Mouse (Mus musculus) embryonic facial prominence, embryonic 14.5 days (tissue): Measurements from ENCODE around the gene Hist1h4a. TPM values are rescaled to one million over a fixed set of nuclear protein-coding genes. Genes with fewer than 3 reads are reported as not detected.
"Not testable (repeated sequence)": the region's sequence is repeated elsewhere in the genome, so short reads cannot be mapped to it uniquely, and the experiment has no call there.

Experiments
- ATAC-seq: fragments of 200-750 bp; cut with Nextera tagmentation; 2 replicates; pipeline ENCODE4 v1.8.0; 2017; ENCODE audit warnings: low read depth, moderate number of reproducible peaks, moderate TSS enrichment
- DNase-seq: peaks from one replicate; pipeline ENCODE4 v3.0.0-alpha.2; 2015; ENCODE audit warnings: low spot score
- H3K27ac ChIP-seq: fragments of 300-500 bp; sonication (generic); replicated peaks from 2 replicates; pipeline ENCODE4 v1.5.1; 2014; ENCODE audit warnings: low read depth, mild to moderate bottlenecking, low read length, moderate library complexity
- H3K27me3 ChIP-seq: fragments of 300-500 bp; sonication (generic); replicated peaks from 2 replicates; pipeline ENCODE4 v1.6.1; 2014; ENCODE audit warnings: low read length; ENCODE audit not compliant: control insufficient read depth, insufficient read depth
- H3K36me3 ChIP-seq: fragments of 300-500 bp; sonication (generic); 2 replicates; pipeline ENCODE4 v1.6.1; 2014; ENCODE audit warnings: low read length, mixed read lengths; ENCODE audit not compliant: control insufficient read depth, insufficient read depth
- H3K4me1 ChIP-seq: fragments of 300-500 bp; sonication (generic); 2 replicates; pipeline ENCODE4 v1.6.1; 2014; ENCODE audit warnings: antibody characterized with exemption, low read length; ENCODE audit not compliant: control insufficient read depth, insufficient read depth
- H3K4me2 ChIP-seq: fragments of 300-500 bp; sonication (generic); 2 replicates; pipeline ENCODE4 v1.6.1; 2014; ENCODE audit warnings: low read depth, mild to moderate bottlenecking, low read length, moderate library complexity, mixed read lengths
- H3K4me3 ChIP-seq: fragments of 300-500 bp; sonication (generic); 2 replicates; pipeline ENCODE4 v1.5.1; 2014; ENCODE audit warnings: low read depth, mild to moderate bottlenecking, low read length
- H3K9ac ChIP-seq: fragments of 300-500 bp; sonication (generic); 2 replicates; pipeline ENCODE4 v1.6.1; 2014; ENCODE audit warnings: low read depth, mild to moderate bottlenecking, low read length, moderate library complexity, mixed read lengths
- H3K9me3 ChIP-seq: fragments of 300-500 bp; sonication (generic); 2 replicates; pipeline ENCODE4 v1.6.1; 2016; ENCODE audit warnings: low read length; ENCODE audit not compliant: control insufficient read depth
- whole genome bisulfite sequencing: fragments of 180-500 bp; shearing (Covaris S2); extraction: QIAGEN DNeasy Blood & Tissue Kit; methylation state at CpG from one replicate; pipeline ENCODE4 v1.1.7; 2014; 5-methylcytosine and 5-hydroxymethylcytosine counted together
- polyA plus RNA-seq: library from polyadenylated mRNA; unstranded; fragments of >200 nt; fragmentation: Nextera tagmentation; extraction: Ambion mirVana; gene quantifications from 2 replicates; pipeline ENCODE4 v1.2.1, GENCODE M21; 2014

Hist1h4a gene
- polyA plus RNA-seq, 1 experiment from 2014 or later = 0.74 TPM

- H3K27ac ChIP-seq, H3K36me3 ChIP-seq, H3K4me1 ChIP-seq, H3K4me2 ChIP-seq, H3K9me3 ChIP-seq, ATAC-seq, H3K4me3 ChIP-seq, DNase-seq, H3K27me3 ChIP-seq, H3K9ac ChIP-seq: not testable (repeated sequence)
- 76% methylated on average over 2 of the region's 2 CpGs for WGBS
Observed at GRCm38 (mm10) chr13:23769613-23770012, 8.6 kb upstream of the Hist1h4a start, which contains the start of gene Trim38. TSS of gene Trim38 (plus strand) at chr13:23769913.

GRCm38 (mm10) chr13:23768834-23769397, 7.9 kb upstream of the Hist1h4a start:
- peaks cover 16% of the 10 kb centered on the region for H3K4me1 ChIP-seq
- H3K9ac ChIP-seq = no peak overlapping the region
- no peak overlapping the region for H3K4me3 ChIP-seq
- ATAC-seq (no peak), DNase-seq (no peak)
- H3K9me3 ChIP-seq = no peaks in the 10 kb centered on the region
- H3K27ac ChIP-seq = no peak overlapping the region
- no peaks in the 10 kb centered on the region for H3K27me3 ChIP-seq
- no peaks in the 10 kb centered on the region for H3K36me3 ChIP-seq
- WGBS = 54% methylated on average over 5 of the region's 5 CpGs
- H3K4me2 ChIP-seq = no peak overlapping the region

- ATAC-seq = no peak
Observed at GRCm38 (mm10) chr13:23766772-23767171, 5.7 kb upstream of the Hist1h4a start.

GRCm38 (mm10) chr13:23765172-23765513, 4.1 kb upstream of the Hist1h4a start:
- Histone ChIP-seq H3K9me3 (no peaks in the 10 kb centered on the region), H3K9ac (no peak overlapping the region), H3K4me3 (no peak overlapping the region), H3K27ac (peak overlapping the region; percentile 34), H3K36me3 (no peaks in the 10 kb centered on the region), H3K4me2 (peak overlapping the region; percentile 84; the same call in 1 of the 2 replicates), H3K27me3 (no peaks in the 10 kb centered on the region), H3K4me1 (peaks cover 16% of the 10 kb centered on the region)
- ATAC-seq = no peak
- no peak for DNase-seq
- WGBS = 73% methylated on average over 1 of the region's 1 CpGs

More at GRCm38 (mm10) chr13:23766772-23767171, 5.7 kb upstream of the Hist1h4a start:
- H3K27me3 ChIP-seq = no peaks in the 10 kb centered on the region
- H3K4me2 ChIP-seq = no peak overlapping the region
- no peak overlapping the region for H3K27ac ChIP-seq
- H3K4me3 ChIP-seq = no peak overlapping the region
- H3K9ac ChIP-seq = no peak overlapping the region
- DNase-seq = no peak
- H3K4me1 ChIP-seq = peaks cover 16% of the 10 kb centered on the region
- H3K9me3 ChIP-seq = no peaks in the 10 kb centered on the region
- H3K36me3 ChIP-seq = no peaks in the 10 kb centered on the region

- H3K4me2 ChIP-seq = peak overlapping the region; percentile 84
- DNase-seq (no peak), ATAC-seq (no peak)
- H3K9me3 ChIP-seq = no peaks in the 10 kb centered on the region
- H3K9ac ChIP-seq = peak overlapping the region; percentile 76
- peak overlapping the region; percentile 54 for H3K4me3 ChIP-seq
- H3K27me3 ChIP-seq = no peaks in the 10 kb centered on the region
- H3K4me1 ChIP-seq = peaks cover 20% of the 10 kb centered on the region
- 33% methylated on average over 12 of the region's 12 CpGs for WGBS
- H3K36me3 ChIP-seq = no peaks in the 10 kb centered on the region
- H3K27ac ChIP-seq = peak overlapping the region; percentile 93
Observed at GRCm38 (mm10) chr13:23764324-23765171, 3.5 kb upstream of the Hist1h4a start.

- Histone ChIP-seq H3K36me3 (no peaks in the 10 kb centered on the region), H3K4me2 (peak within 1 kb of the TSS; percentile 84), H3K27me3 (no peaks in the 10 kb centered on the region), H3K4me3 (peak within 1 kb of the TSS; percentile 54), H3K9ac (peak within 1 kb of the TSS; percentile 76), H3K4me1 (peaks cover 20% of the 10 kb centered on the region), H3K27ac (peak within 1 kb of the TSS; percentile 93), H3K9me3 (no peaks in the 10 kb centered on the region)
- peak; percentile 78 for ATAC-seq
- DNase-seq = peak; percentile 98
- WGBS = 3% methylated on average over 34 of the region's 34 CpGs
Observed at GRCm38 (mm10) chr13:23763586-23764323, 2.7 kb upstream of the Hist1h4a start, which contains the start of gene Hist1h1a. TSS of gene Hist1h1a (plus strand) at chr13:23763666.

GRCm38 (mm10) chr13:23763242-23763585, 2.2 kb upstream of the Hist1h4a start:
- ATAC-seq (no peak), DNase-seq (no peak)
- peak overlapping the region; percentile 84 for H3K4me2 ChIP-seq
- no peaks in the 10 kb centered on the region for H3K27me3 ChIP-seq
- peak overlapping the region; percentile 73 for H3K9ac ChIP-seq
- H3K27ac ChIP-seq = peak overlapping the region; percentile 93
- peak overlapping the region; percentile 54 for H3K4me3 ChIP-seq
- H3K4me1 ChIP-seq = peaks cover 20% of the 10 kb centered on the region
- no peaks in the 10 kb centered on the region for H3K9me3 ChIP-seq
- WGBS = 2% methylated on average over 10 of the region's 10 CpGs
- H3K36me3 ChIP-seq = no peaks in the 10 kb centered on the region

GRCm38 (mm10) chr13:23761871-23762821, 1.1 kb upstream of the Hist1h4a start, which contains the start of gene Hist1h3a:
TSS of gene Hist1h3a (minus strand) at chr13:23762386.
- ATAC-seq = peak; percentile 76
- H3K27me3 ChIP-seq, H3K36me3 ChIP-seq, H3K9me3 ChIP-seq: not testable (repeated sequence)
- peaks cover 20% of the 10 kb centered on the region for H3K4me1 ChIP-seq
- peak within 1 kb of the TSS; percentile 84 for H3K4me2 ChIP-seq
- H3K27ac ChIP-seq = peak within 1 kb of the TSS; percentile 93
- peak within 1 kb of the TSS; percentile 54 for H3K4me3 ChIP-seq
- peak; percentile 95 for DNase-seq
- H3K9ac ChIP-seq = peak within 1 kb of the TSS; percentile 73
- under 1% methylated on average over 23 of the region's 52 CpGs for WGBS
